Mouse (Mus musculus): ENCODE measurements around the gene Qrich2. TPM values are rescaled to one million over a fixed set of nuclear protein-coding genes. Genes with fewer than 3 reads are reported as not detected.

Qrich2 gene
- total and polyA plus RNA-seq, 3 experiments, result 0.29 to 0.38 (median 0.32) TPM

DNA sequence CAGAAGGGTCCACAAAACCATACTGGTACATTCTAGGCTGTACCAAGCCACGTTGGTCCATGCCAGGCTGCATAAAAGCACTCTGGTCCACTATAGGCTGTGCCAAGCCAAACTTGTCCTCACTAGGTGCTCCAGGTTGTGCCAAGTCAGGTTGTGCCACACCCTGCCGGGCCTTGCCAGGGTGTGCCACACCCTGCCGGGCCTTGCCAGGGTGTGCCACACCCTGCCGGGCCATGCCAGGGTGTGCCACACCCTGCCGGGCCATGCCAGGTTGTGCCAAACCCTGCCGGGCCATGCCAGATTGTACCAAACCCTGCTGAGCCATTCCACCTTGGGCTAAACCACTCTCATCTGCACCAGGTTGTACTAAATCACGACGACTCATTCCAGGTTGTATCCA, 9.8 kb downstream of the Qrich2 start:
- in situ Hi-C loops (cut with MboI; ENCODE audit: low pct_ligation_motif_present, low pct_unique_long_range_greater_than_20kb, low sequenced_read_pairs) (loop anchor here (5.0 kb wide), 1 partner anchor 234 kb away; no protein-coding TSS in a partner anchor), dilution Hi-C loops (cut with MboI; ENCODE audit: extremely low pct_ligation_motif_present, extremely low pct_unique_long_range_greater_than_20kb, low sequenced_read_pairs) (no loop called here)
- no peak for DNase-seq (ENCODE audit: extremely low read depth)
- H3K9ac ChIP-seq (ENCODE audit: insufficient read depth, low read depth), result no peak overlapping the region
- no peaks in the 10 kb centered on the region for H3K79me2 ChIP-seq (replicated peaks; ENCODE audit: control insufficient read depth, extremely low read depth, insufficient read depth, poor library complexity, severe bottlenecking)
- H3K4me2 ChIP-seq (ENCODE audit: insufficient read depth, low read depth, poor library complexity, severe bottlenecking), result no peak overlapping the region
- H3K4me1 ChIP-seq (ENCODE audit: control insufficient read depth in 1 of 2, insufficient read depth in 2 of 2), result peaks cover 0 to 4% of the 10 kb centered on the region in 2 experiments; a peak in 2 of 4 replicates
- no peak overlapping the region for H3K4me3 ChIP-seq (replicated peaks in 1 of 3; ENCODE audit: low read depth in 2 of 3, low read length in 2 of 3, poor library complexity in 1 of 3)
- peaks cover 20% of the 10 kb centered on the region for H3K27me3 ChIP-seq (replicated peaks)
- H3K9me3 ChIP-seq (replicated peaks; ENCODE audit: low read length), result peaks cover under 1% of the 10 kb centered on the region
- no peaks in the 10 kb centered on the region for H3K36me3 ChIP-seq (replicated peaks in 1 of 2; ENCODE audit: control insufficient read depth in 1 of 2, insufficient read depth in 1 of 2, low read length in 1 of 2)
- no peak for TF ChIP-seq ZC3H11A (IDR thresholded peaks at IDR 0.05; ENCODE audit: low read depth, low read length)
- TF ChIP-seq MAFK (IDR thresholded peaks at IDR 0.05; ENCODE audit: insufficient replicate concordance, low read length), result no peak
- no peak for TF ChIP-seq BHLHE40 (IDR thresholded peaks at IDR 0.05; ENCODE audit: low read depth, low read length)
- TF ChIP-seq NRF1 (IDR thresholded peaks at IDR 0.05; ENCODE audit: low read depth, low read length), result no peak
- TF ChIP-seq ZNF384 (IDR thresholded peaks at IDR 0.05; ENCODE audit: low read depth, low read length), result no peak
- no peak for TF ChIP-seq USF2 (conservative IDR thresholded peaks at IDR 0.05; ENCODE audit: low read depth, low read length)
- no peak for TF ChIP-seq RCOR1 (conservative IDR thresholded peaks at IDR 0.05; ENCODE audit: low read depth, low read length)
- TF ChIP-seq TCF12 (IDR thresholded peaks at IDR 0.05; ENCODE audit: low read depth, low read length), result no peak
- no peak for TF ChIP-seq ZMIZ1 (IDR thresholded peaks at IDR 0.05; ENCODE audit: low read depth, low read length)
- no peak for TF ChIP-seq MAZ (IDR thresholded peaks at IDR 0.05; ENCODE audit: low read depth, low read length)
- H3K27ac ChIP-seq (ENCODE audit: insufficient read depth, low read depth), result no peak overlapping the region

- Histone ChIP-seq H3K27me3 (replicated peaks) (peaks cover 19% of the 10 kb centered on the region), H3K9ac (ENCODE audit: insufficient read depth, low read depth) (no peak overlapping the region), H3K36me3 (replicated peaks in 1 of 2; ENCODE audit: control insufficient read depth in 1 of 2, insufficient read depth in 1 of 2, low read length in 1 of 2) (no peaks in the 10 kb centered on the region), H3K79me2 (replicated peaks; ENCODE audit: control insufficient read depth, extremely low read depth, insufficient read depth, poor library complexity, severe bottlenecking) (no peaks in the 10 kb centered on the region), H3K9me3 (replicated peaks; ENCODE audit: low read length) (peaks cover 19% of the 10 kb centered on the region), H3K4me2 (ENCODE audit: insufficient read depth, low read depth, poor library complexity, severe bottlenecking) (no peak overlapping the region), H3K27ac (ENCODE audit: insufficient read depth, low read depth) (no peak overlapping the region), H3K4me3 (replicated peaks in 1 of 3; ENCODE audit: low read depth in 2 of 3, low read length in 2 of 3, poor library complexity in 1 of 3) (no peak overlapping the region), H3K4me1 (ENCODE audit: control insufficient read depth in 1 of 2, insufficient read depth in 2 of 2) (peaks cover 0 to 4% of the 10 kb centered on the region in 2 experiments; a peak in 2 of 4 replicates)
- TF ChIP-seq SIN3A (IDR thresholded peaks at IDR 0.05; ENCODE audit: low read length) (no peak), MXI1 (IDR thresholded peaks at IDR 0.05; ENCODE audit: low read depth, low read length) (no peak), PAX5 (IDR thresholded peaks at IDR 0.05; ENCODE audit: low read length) (no peak), MAZ (IDR thresholded peaks at IDR 0.05; ENCODE audit: low read depth, low read length) (no peak), NRF1 (IDR thresholded peaks at IDR 0.05; ENCODE audit: low read depth, low read length) (no peak), JUND (conservative IDR thresholded peaks at IDR 0.05; ENCODE audit: low read depth, low read length) (no peak), NELFE (IDR thresholded peaks at IDR 0.05; ENCODE audit: low read depth, low read length) (no peak), RAD21 (IDR thresholded peaks at IDR 0.05; ENCODE audit: low read depth, low read length) (no peak), CHD1 (IDR thresholded peaks at IDR 0.05; ENCODE audit: low read depth, low read length) (no peak), POLR2AphosphoS2 (IDR thresholded peaks at IDR 0.05; ENCODE audit: low read depth, low read length) (no peak), SMC3 (IDR thresholded peaks at IDR 0.05; ENCODE audit: low read depth, low read length) (no peak), EP300 (IDR thresholded peaks at IDR 0.05; ENCODE audit: low read length) (no peak)
- dilution Hi-C loops (cut with MboI; ENCODE audit: extremely low pct_ligation_motif_present, extremely low pct_unique_long_range_greater_than_20kb, low sequenced_read_pairs), result no loop called here
- no peak for DNase-seq (ENCODE audit: extremely low read depth)
- in situ Hi-C loops (cut with MboI; ENCODE audit: low pct_ligation_motif_present, low pct_unique_long_range_greater_than_20kb, low sequenced_read_pairs), result no loop called here
Observed at GRCm38 (mm10) chr11:116453889-116454288, 12.2 kb downstream of the Qrich2 start.

Data from CH12.LX (cell line).